Mouse (Mus musculus): Measurements from ENCODE around the gene Atxn7l1.

DNA sequence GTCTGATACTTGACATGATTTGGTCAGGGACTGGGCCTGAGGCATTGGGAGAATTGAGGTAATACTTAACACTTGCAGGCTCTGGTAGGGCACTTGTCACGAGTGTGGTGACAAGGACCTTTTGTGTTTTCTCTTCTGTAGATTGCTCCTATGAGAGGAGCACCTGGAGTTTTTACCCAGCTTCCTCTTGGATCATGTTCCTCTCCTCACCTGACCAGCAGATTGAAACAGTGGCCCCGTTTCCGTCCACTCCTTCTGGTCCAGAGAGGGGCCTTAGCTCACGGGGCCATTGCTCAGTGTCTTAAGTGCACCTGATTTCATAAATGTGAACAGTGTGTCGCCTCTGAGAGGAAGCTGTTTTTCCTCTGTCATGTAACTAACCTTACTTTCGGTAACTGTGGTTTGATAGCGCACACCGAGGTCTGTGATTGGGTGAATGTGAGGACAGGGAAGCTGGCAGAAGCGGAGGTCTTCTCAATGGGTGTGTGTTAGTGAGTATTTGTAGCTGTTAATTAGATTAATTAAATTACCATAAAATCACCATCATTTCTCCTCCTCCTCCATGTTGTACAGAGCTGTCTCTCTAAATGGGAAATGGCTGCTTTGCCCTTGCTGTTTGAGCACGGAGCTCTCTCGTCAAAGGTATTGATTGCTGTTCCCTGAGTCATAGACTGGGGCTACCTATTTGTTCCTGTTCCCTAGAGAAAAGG is 35.1 kb downstream of the Atxn7l1 start:
- TF ChIP-seq CTCF (conservative IDR thresholded peaks at IDR 0.05; ENCODE audit: insufficient read depth, insufficient read length, low read depth, low read length), result no peak
- no peak for TF ChIP-seq POLR2A (IDR thresholded peaks at IDR 0.05; ENCODE audit: low read depth, low read length)

All from kidney, adult 2 months (tissue).